Mouse (Mus musculus): Measurements from ENCODE around the gene Gm13287.
"Not testable (repeated sequence)": the region's sequence is repeated elsewhere in the genome, so short reads cannot be mapped to it uniquely, and the experiment has no call there.

Gm13287 gene

GRCm38 (mm10) chr4:88802954-88803353 lies at the start of gene Gm13287:
TSS of gene Gm13287 (plus strand) at chr4:88803254.
- not testable (repeated sequence) for DNase-seq (ENCODE audit: low spot score in 2 of 2)

DNA sequence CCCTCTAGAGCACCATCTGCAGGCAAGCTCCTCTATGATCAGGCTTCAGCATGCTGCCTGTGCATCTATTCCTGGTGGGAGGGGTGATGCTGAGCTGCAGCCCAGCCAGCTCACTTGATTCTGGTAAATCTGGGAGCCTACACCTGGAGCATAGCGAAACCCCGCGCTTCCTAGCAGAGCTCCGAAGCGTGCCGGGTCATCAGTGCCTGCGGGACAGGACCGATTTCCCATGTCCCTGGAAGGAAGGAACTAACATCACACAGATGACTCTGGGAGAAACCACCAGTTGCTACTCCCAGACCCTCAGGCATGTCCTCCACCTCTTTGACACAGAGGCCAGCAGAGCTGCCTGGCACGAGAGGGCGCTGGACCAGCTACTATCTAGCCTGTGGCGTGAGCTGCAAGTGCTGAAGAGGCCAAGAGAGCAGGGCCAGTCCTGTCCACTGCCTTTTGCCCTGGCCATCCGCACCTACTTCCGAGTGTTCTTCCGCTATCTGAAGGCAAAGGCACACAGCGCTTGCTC lies 48.2 kb upstream of the Gm13287 start, which contains the start of gene Gm13271:
TSS of gene Gm13271 (plus strand) at position 51 of the 523 bp plus-strand sequence.
- peak; percentile 62 to 66 for DNase-seq (ENCODE audit: low spot score in 2 of 2)

GRCm38 (mm10) chr4:88756581-88757513 lies 46.2 kb upstream of the Gm13287 start:
- not testable (repeated sequence) for DNase-seq (ENCODE audit: low spot score in 2 of 2)

DNA sequence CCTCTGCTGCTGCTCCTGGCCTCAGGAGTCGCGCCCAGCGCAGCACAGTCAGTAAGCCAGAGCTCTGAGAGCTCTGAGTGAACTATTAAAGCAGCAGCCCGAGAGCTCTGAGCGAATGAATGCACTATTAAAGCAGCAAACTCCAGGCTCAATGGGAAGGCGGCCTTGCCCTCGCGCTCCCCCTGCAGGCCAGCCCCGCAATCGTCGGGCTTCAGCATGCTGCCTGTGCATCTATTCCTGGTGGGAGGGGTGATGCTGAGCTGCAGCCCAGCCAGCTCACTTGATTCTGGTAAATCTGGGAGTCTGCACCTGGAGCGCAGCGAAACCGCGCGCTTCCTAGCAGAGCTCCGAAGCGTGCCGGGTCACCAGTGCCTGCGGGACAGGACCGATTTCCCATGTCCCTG lies 45.4 kb upstream of the Gm13287 start:
- DNase-seq (ENCODE audit: low spot score in 2 of 2) = peak; percentile 74 to 75

DNA sequence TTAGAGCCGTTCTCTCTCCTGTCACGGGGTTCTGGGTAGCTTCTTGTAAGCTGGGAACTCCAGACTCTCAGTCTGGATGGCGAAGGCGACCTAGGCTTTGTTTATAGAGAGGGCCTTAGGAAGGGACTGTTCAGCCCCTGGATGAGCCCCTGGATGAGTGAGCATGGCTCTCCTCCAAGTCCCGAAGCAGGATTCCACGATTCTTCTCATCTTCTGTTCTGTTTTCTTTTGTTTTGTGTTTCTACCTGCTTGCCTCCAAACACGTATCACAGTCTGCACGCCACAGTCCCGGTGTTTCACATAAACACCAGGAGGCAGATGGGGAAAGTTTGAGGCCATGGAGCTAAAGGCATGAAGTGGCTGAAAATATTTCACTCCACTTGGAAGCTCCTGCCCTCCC lies 44.3 kb upstream of the Gm13287 start:
- DNase-seq (ENCODE audit: low spot score in 2 of 2) = not testable (repeated sequence)

GRCm38 (mm10) chr4:88759610-88760268 lies 43.3 kb upstream of the Gm13287 start, which contains the start of gene Gm13283:
TSS of gene Gm13283 (plus strand) at chr4:88760119.
- DNase-seq (ENCODE audit: low spot score in 2 of 2) = not testable (repeated sequence)

DNA sequence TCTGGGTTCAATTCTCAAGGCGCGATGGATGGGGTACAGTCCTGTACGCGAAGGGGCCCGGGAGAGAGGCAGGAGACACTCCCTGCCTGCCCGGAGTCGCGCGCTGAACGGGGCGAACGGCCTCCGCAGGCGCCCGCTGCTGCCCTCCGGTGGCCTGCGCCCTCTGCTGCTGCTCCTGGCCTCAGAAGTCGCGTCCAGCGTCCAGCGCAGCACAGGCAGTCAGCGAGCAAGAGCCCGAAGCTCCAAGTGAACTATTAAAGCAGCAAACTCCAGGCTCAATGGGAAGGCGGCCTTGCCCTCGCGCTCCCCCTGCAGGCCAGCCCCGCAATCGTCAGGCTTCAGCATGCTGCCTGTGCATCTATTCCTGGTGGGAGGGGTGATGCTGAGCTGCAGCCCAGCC lies 42.6 kb upstream of the Gm13287 start:
- DNase-seq (ENCODE audit: low spot score in 2 of 2) = peak in 1 of 2 experiments; percentile 27

- DNase-seq (ENCODE audit: low spot score in 2 of 2) = peak; percentile 59 to 61
Measured at GRCm38 (mm10) chr4:88761776-88762175, 41.3 kb upstream of the Gm13287 start.

GRCm38 (mm10) chr4:88762341-88762740 lies 40.7 kb upstream of the Gm13287 start:
- DNase-seq (ENCODE audit: low spot score in 2 of 2) = not testable (repeated sequence)

- DNase-seq (ENCODE audit: low spot score in 2 of 2) = not testable (repeated sequence)
Measured at GRCm38 (mm10) chr4:88763384-88764018, 39.6 kb upstream of the Gm13287 start.

DNA sequence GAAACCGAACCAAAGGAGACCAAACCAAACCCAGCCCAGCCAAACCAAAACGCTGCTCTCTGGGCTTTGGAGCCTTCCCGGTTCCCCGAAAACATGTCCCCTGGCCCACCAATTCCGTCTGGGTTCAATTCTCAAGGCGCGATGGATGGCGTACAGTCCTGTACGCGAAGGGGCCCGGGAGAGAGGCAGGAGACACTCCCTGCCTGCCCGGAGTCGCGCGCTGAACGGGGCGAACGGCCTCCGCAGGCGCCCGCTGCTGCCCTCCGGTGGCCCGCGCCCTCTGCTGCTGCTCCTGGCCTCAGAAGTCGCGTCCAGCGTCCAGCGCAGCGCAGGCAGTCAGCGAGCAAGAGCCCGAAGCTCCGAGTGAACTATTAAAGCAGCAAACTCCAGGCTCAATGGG lies 29.5 kb upstream of the Gm13287 start, which contains the start of gene Gm13290:
TSS of gene Gm13290 (plus strand) at position 301 of the 400 bp plus-strand sequence.
- not testable (repeated sequence) for DNase-seq (ENCODE audit: low spot score in 2 of 2)

- not testable (repeated sequence) for DNase-seq (ENCODE audit: low spot score in 2 of 2)
Measured at GRCm38 (mm10) chr4:88776622-88777021, 26.4 kb upstream of the Gm13287 start, which contains the start of gene Gm13289. TSS of gene Gm13289 (plus strand) at chr4:88776922.

- DNase-seq (ENCODE audit: low spot score in 2 of 2) = not testable (repeated sequence)
Measured at GRCm38 (mm10) chr4:88779550-88779949, 23.5 kb upstream of the Gm13287 start, which contains the start of gene Gm13272. TSS of gene Gm13272 (plus strand) at chr4:88779850.

DNA sequence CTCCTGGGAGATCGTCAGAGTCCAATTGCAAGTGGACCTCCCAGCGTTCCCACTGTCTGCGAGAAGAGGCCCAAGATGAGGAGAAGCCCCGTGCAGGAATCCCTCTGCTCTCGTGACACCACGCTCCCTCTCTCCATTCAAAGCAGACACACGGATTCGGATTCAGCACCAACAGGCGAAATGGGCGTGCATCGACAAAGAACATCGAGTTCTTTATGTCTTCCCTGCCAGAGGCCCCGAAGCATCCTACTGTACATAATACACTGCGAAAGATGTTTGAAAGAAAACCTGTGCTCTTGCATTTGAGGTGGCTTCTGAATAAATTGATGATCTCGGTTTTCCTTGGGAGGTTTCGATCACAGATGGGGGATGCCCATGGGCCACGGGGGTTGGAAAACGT lies 22.7 kb upstream of the Gm13287 start:
- not testable (repeated sequence) for DNase-seq (ENCODE audit: low spot score in 2 of 2)

GRCm38 (mm10) chr4:88781831-88782230 lies 21.2 kb upstream of the Gm13287 start, which contains the start of gene Ifnz:
TSS of gene Ifnz (plus strand) at chr4:88782131.
- DNase-seq (ENCODE audit: low spot score in 2 of 2) = not testable (repeated sequence)

DNA sequence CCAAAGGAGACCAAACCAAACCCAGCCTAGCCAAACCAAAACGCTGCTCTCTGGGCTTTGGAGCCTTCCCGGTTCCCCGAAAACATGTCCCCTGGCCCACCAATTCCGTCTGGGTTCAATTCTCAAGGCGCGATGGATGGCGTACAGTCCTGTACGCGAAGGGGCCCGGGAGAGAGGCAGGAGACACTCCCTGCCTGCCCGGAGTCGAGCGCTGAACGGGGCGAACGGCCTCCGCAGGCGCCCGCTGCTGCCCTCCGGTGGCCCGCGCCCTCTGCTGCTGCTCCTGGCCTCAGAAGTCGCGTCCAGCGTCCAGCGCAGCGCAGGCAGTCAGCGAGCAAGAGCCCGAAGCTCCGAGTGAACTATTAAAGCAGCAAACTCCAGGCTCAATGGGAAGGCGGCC lies 20.7 kb upstream of the Gm13287 start:
- not testable (repeated sequence) for DNase-seq (ENCODE audit: low spot score in 2 of 2)

DNA sequence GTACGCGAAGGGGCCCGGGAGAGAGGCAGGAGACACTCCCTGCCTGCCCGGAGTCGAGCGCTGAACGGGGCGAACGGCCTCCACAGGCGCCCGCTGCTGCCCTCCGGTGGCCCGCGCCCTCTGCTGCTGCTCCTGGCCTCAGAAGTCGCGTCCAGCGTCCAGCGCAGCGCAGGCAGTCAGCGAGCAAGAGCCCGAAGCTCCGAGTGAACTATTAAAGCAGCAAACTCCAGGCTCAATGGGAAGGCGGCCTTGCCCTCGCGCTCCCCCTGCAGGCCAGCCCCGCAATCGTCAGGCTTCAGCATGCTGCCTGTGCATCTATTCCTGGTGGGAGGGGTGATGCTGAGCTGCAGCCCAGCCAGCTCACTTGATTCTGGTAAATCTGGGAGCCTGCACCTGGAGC lies 17.6 kb upstream of the Gm13287 start, which contains the start of gene Gm13276:
TSS of gene Gm13276 (plus strand) at position 301 of the 400 bp plus-strand sequence.
- not testable (repeated sequence) for DNase-seq (ENCODE audit: low spot score in 2 of 2)

DNA sequence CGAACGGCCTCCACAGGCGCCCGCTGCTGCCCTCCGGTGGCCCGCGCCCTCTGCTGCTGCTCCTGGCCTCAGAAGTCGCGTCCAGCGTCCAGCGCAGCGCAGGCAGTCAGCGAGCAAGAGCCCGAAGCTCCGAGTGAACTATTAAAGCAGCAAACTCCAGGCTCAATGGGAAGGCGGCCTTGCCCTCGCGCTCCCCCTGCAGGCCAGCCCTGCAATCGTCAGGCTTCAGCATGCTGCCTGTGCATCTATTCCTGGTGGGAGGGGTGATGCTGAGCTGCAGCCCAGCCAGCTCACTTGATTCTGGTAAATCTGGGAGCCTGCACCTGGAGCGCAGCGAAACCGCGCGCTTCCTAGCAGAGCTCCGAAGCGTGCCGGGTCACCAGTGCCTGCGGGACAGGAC lies 14.7 kb upstream of the Gm13287 start, which contains the start of gene Gm13277:
TSS of gene Gm13277 (plus strand) at position 231 of the 400 bp plus-strand sequence.
- peak; percentile 30 to 47 for DNase-seq (ENCODE audit: low spot score in 2 of 2)

GRCm38 (mm10) chr4:88791250-88791649 lies 11.8 kb upstream of the Gm13287 start, which contains the start of gene Gm13278:
TSS of gene Gm13278 (plus strand) at chr4:88791550.
- not testable (repeated sequence) for DNase-seq (ENCODE audit: low spot score in 2 of 2)

DNA sequence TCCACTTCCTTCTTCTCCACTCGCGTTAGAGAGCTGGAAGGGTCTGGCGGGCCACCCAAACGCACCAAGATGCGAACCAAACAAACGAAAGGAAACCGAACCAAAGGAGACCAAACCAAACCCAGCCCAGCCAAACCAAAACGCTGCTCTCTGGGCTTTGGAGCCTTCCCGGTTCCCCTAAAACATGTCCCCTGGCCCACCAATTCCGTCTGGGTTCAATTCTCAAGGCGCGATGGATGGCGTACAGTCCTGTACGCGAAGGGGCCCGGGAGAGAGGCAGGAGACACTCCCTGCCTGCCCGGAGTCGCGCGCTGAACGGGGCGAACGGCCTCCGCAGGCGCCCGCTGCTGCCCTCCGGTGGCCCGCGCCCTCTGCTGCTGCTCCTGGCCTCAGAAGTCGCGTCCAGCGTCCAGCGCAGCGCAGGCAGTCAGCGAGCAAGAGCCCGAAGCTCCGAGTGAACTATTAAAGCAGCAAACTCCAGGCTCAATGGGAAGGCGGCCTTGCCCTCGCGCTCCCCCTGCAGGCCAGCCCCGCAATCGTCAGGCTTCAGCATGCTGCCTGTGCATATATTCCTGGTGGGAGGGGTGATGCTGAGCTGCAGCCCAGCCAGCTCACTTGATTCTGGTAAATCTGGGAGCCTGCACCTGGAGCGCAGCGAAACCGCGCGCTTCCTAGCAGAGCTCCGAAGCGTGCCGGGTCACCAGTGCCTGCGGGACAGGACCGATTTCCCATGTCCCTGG lies 8.9 kb upstream of the Gm13287 start, which contains the start of gene Gm13275:
TSS of gene Gm13275 (plus strand) at position 552 of the 740 bp plus-strand sequence.
- peak; percentile 34 to 58 for DNase-seq (ENCODE audit: low spot score in 2 of 2)
